Mouse (Mus musculus): ENCODE results near the gene Gm44790.

The Gm44790 gene

DNA sequence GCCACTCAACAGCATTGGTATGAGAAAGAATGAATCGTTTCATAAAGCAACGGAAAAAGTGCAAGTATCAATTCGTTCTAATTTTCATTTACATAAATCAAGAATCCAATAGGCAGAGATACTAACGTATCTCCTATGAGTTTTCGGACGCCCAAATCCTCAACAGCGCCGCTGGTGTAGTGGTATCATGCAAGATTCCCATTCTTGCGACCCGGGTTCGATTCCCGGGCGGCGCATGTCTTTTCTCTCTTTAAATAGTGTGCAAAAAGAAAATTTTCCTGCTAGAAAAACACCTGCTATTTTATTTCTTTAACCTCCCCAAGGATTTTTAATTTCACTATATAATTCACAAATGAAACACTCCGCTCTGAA lies 22.7 kb upstream of the Gm44790 start:
- DNase-seq (ENCODE audit: extremely low spot score, low read depth, low spot score): peak; percentile 85

DNA sequence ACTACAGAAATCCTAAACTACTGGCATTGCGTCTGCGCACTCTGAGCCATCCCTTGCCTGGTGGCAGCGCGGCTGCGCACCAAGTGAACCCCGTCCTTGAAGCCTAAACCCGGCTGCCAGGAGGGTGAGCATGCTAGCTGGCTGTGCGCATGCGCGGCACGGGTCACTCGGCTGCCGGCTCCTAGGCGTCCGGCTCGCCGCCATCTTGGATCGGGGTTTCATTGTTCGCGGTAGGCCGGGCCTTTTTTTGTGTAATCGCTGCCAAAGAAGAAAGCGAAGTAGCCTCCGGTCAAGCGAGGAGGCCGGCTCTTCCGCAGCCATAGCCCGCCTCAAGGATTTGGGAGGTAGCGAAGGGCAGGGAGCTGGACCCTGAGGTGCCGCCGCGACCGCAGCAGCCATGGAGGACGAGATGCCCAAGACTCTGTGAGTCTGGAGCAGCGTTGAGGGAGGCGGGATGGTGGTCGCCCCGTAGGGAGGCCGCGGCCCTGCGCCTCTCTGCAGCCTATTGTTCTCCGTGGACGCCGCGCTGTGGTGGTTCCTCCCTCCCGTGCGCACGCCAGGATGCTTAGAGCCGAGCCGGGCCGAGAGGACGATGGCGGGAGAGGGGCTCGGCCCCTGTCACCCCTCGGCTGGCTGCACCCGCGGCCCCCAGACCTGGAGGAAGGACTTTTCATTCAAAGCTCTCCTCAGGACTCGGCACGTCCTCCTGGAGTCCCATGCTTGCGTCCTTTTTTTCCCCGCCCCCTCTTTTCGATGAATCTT lies 22.2 kb upstream of the Gm44790 start, which contains the start of gene Tia1:
Gene Tia1 (plus strand): TSS at position 120 of the 762 bp plus-strand sequence.
- DNase-seq (ENCODE audit: extremely low spot score, low read depth, low spot score): peak; percentile 95

DNA sequence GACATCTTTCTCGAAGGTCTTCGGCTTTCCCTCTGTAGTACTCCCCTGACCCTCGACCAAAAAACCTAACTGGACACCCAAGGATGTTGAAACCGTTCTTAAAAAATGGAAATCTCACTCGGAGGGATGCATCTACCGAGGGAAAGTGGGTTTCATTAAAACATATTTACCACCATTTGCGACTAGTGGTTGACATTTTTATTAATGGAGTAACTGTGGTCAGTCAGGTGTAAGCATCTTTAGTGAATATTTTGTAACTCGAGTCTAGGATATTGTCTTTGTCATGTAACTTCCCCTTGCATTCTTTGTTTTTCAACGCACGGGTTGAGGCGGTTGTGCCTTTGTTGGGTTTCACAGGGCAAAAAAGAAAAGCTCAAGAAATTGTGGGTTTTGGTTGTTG lies 21.5 kb upstream of the Gm44790 start:
- no peak for DNase-seq (ENCODE audit: extremely low spot score, low read depth, low spot score)

DNA sequence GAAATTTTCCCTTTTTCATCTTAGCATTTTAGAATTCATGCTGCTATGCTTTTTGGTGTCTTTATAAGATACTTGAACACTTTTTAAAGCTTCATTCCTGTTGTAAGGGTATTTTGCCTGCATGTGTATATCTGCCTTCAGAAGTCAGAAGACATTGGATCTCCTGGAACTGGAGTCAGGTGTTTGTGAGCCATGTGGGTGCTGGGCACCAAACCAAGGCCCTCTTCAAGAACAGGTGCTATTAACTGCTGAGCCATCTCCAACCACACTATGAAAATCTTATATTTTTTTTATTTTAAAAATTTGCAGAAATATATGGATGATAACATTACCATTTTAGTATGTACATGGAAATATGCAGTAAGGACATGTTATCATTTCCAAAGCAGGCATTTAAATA lies 20.2 kb upstream of the Gm44790 start:
- no peak for DNase-seq (ENCODE audit: extremely low spot score, low read depth, low spot score)

DNA sequence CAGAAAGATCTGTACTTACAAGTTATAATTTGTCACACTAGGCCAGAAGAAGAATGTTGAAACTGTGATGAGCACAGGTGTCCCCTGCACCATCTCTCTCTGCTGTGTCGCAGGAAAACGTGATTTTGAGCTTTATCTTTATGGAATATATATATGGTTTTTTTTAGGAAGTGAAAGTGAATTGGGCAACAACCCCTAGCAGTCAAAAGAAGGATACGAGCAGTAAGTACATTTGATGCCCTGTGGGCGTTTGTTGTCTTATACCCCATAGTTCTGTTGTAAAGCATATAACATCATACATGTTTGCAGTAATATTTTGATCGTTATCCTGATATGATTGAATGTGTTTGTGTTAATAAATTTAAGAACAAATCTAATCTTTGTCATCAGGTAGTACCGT lies 7.7 kb upstream of the Gm44790 start:
- DNase-seq (ENCODE audit: extremely low spot score, low read depth, low spot score): no peak

DNA sequence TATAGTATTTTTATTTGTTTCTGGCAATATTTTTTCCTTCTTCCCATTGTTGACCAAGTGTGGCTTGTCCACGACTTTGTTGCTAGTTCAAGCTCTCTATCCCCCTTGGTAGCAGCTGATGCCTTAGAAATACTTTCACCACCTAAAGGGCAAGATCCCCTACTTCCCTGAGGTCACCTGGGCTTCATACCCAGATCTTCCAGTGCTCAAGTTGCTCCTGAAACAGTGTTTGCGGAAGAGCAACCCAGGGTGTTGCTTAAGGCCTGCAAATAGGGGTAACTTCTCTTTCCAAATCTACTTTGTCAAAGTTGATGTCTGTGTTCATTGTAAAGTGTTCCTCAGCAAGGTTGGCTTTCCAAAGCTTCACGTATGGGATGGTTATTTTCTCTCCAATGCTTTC lies 7.2 kb upstream of the Gm44790 start:
- DNase-seq (ENCODE audit: extremely low spot score, low read depth, low spot score): no peak

DNA sequence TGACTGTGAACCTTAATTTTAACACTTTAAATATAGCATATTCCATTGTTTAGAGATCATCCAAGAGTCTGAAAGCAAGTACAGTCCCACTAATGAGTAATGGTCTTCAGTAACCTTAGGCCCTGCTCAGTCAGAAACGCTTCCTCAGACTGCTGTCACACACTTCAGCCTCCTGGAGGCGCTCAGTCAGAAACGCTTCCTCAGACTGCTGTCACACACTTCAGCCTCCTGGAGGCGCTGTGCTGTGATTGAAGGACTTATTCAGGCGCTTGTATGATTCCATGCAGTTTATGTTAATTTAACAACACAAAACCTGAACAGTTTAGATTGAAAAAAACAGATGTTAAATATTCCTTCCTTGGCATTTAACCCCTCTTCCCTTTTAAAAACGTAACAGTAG lies 6.0 kb upstream of the Gm44790 start:
- no peak for DNase-seq (ENCODE audit: extremely low spot score, low read depth, low spot score)

DNA sequence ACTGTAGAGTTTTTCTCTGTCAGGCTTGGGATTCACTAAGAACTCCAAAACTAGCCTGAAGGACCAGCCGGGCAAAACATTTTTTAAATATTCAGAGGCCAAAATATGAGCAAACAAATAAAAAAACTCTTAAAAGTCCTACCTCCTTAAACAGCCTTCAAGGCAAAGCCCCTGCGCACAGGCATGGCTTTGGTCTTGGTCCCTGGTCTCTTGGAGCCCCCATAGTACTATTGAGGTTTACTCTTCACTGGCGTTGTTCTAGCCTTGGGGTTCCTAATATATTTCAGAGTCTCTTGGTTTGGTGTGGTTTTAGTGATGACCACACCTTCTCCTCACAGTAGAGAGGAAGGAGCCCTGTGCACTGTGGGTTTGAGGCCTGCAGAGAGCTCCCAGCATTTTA lies 5.1 kb downstream of the Gm44790 start:
- no peak for DNase-seq (ENCODE audit: extremely low spot score, low read depth, low spot score)

DNA sequence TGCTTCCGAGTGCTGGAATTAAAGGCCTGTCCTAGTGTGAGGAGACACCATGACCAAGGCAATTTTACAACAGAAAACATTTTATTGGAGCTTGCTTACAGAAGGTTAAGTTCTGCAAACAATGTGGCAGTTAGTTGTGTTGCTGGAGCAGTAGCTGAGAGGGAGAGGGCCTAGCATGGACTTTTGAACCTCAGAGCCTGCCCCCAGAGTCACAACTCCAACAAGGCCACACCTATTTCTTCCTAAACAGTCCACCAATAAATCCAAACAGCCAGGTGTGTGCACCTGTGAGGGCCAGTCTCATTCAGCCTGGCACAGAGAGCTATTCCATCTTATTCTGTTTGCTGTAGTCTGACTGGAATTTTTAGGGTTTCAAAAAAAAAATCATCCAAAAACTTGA lies 7.2 kb downstream of the Gm44790 start:
- no peak for DNase-seq (ENCODE audit: extremely low spot score, low read depth, low spot score)

DNA sequence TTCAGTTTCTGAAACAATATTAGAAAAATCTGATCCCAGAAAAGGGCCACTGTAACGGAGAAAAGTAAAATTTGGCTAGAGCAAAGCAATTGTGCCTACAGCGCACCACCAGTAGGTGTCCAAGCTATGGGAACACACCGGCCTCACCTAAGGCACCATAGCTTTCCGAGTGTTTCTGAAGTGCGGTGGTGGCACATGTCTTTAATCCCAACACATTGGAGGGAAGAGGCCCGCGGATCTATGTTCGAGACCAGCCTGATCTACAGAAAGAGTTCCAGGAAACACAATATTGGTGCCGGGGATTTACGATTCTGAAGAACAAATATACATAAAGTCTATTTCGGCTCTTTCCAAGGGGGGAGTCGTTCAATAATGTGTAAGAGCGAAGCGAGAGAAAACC lies 11.3 kb downstream of the Gm44790 start:
- peak; percentile 35 for DNase-seq (ENCODE audit: extremely low spot score, low read depth, low spot score)

DNA sequence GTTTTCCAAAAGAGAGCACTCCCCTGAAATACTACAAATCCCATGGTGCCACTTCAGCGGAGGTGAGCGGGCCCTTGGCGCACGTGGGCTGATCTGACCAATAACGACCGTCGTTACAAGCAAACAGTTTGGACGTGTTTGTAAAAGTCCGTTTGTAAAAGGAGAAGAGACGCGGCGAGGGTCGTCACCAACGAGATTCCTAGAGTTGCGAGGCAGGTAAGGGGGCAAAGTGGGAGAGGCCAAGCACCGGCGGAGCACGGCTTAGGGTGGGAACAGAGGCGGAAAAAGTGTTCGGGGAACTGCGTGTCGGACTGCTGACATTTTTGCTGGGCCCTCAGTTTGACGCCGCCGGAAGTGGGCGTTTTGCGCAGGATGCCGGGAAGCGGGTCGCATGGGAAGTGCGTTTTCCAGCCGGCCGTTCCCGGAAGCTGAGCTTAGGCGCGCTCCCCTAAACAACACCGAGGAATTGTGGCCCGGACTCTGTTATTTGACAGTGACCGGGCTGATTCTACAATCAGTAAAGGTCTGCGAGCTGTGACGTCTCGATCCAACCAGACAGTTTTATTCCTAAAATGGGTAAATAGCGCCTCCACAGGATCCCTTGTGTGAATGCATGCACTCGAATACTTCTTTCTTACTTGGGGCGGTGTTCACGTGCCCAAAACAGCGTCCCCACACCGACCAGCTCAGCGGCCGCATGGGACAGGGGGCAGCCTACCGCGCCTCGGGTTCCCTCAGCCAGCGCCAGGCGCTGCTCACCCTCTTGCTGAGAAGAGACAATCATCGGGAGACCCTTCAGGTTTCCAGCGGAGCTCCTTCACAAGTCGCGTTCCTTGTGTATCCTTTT lies 12.0 kb downstream of the Gm44790 start, which contains the start of gene C87436:
Gene C87436 (plus strand): TSS at position 103 of the 847 bp plus-strand sequence.
- DNase-seq (ENCODE audit: extremely low spot score, low read depth, low spot score): peak; percentile 88

DNA sequence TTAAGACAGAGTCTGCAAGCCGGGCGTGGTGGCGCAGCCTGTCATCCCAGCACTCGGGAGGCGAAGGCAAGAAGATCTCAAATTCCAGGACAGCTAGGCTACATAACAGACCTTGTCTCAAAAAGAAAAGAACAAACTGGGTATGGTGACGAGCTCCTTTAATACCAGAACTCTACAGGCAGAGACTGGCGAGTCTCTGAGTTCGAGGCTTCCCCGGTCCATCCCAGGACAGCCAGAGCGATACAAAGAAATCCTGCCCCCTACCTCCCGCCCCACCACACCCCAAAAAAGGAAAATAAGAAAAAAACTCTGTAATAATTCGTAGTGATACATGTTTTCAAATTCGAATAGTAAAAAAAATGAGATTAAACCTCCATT lies 12.7 kb downstream of the Gm44790 start:
- DNase-seq (ENCODE audit: extremely low spot score, low read depth, low spot score): no peak

DNA sequence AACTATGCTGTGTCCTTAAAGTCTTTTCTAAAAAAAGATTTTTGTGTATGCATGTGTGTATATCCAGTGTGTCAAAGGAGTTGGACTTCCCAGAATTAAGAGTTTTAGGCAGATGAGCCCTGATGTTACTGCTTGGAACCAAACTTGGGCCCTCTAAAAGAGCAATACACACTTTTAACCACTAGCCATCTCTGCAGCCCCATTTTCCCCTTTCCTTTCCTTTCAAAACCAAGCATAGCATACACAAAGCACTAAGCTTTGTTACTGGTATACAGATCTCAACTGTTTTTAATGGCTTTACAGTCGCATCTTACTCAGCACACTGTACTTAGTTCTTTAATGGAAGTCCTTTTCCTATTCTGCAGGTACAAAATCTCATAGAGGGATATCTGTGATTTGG lies 13.1 kb downstream of the Gm44790 start:
- no peak for DNase-seq (ENCODE audit: extremely low spot score, low read depth, low spot score)

DNA sequence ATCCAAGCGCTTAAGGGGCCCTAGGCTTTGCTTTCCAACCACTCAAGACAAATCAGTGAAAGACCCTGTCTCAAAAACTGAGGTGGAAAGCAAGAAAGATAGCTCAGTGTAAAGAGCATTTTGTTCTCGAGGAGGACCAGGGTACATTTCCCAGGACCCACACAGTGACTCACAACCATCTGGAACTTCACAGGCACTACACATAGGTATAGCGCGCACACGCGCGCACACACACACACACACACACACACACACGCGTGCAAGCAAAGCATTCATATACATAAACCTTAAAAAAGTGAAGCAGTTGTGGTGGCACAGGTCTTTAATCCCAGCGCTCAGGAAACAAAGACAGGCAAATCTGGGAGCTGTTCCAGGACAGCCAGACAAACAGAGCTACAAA lies 15.1 kb downstream of the Gm44790 start:
- DNase-seq (ENCODE audit: extremely low spot score, low read depth, low spot score): no peak

DNA sequence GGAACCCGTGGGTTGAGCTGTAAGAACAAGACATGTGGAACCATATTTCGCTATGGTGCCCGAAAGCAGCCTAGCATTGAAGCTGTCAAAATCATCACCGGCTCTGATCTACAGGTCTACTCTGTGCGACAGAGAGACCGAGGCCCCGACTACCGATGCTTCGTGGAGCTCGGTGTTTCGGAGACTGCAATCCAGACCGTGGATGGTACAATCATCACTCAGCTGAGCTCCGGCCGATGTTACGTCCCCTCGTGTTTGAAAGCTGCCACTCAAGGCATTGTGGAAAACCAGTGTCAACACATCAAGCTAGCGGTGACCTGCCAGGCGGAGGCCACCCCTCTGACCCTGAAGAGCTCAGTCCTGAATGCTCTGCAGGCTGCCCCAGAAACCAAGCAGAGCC lies 19.1 kb downstream of the Gm44790 start:
- no peak for DNase-seq (ENCODE audit: extremely low spot score, low read depth, low spot score)

DNA sequence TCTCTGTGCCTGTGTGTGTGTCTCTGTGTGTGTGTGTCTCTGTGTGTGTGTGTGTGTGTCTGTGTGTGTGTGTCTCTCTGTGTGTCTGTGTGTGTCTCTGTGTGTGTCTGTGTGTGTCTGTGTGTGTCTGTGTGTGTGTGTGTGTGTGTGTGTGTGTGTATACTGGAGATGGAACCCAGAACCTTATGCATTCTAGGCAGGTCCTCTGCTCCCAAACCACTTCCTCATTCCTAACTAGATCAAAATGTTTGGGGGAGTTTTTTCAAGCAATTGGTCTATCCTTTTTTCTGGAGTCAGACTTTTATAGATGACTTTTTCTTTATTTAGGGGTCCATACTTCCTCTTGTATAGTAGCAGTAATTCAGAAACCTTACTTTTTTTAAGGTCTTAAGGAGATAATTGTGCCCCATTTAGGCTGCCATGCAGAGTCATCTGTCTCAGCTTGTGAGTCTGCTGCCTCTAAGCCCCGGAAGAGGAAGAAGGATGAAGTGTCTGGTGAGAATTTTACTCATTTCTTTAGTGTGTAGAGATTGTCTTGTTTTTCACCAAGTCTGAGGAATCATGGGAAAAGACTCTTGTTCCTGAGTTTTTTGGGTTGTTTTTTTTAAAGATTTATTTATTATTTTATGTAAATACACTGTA lies 20.6 kb downstream of the Gm44790 start:
- DNase-seq (ENCODE audit: extremely low spot score, low read depth, low spot score): no peak

DNA sequence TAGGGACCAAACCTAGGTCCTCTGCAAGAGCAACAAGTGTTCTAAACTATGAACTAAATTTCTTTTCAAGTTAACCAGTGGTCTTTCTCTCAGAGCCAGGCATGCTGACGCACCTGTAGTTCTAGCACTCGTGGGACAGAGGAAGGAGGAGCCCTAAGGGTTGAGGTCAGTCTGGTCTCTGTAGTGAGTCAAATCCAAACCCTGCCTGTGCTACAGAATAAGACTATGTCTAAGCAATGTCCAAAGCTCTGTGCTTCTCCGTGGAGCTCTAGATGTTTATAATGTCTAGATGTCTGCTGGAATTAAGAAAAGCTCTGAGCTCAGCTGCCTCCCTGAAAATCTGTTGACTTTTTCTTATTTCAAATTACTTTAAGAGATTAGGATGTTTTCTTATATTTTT lies 30.3 kb downstream of the Gm44790 start:
- no peak for DNase-seq (ENCODE audit: extremely low spot score, low read depth, low spot score)

DNA sequence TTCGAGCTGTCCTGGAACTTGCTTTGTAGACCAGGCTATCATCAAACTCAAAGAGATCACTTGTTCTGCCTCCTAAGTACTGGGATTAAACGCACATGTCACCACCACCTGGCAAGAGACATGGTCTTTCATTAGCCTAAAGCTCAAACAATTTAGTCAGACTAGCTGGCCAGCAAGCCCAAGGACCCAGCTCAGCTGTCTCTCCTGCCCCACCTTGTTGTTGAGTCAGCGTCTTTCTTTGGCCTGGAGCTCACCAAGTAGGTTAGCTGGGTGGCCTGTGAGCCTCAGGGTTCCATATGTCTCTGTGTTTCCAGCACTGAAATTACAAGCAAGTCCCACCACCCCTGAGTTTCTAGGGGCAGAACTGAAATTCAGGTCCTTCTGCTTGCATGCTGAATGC lies 36.6 kb downstream of the Gm44790 start:
- DNase-seq (ENCODE audit: extremely low spot score, low read depth, low spot score): no peak

DNA sequence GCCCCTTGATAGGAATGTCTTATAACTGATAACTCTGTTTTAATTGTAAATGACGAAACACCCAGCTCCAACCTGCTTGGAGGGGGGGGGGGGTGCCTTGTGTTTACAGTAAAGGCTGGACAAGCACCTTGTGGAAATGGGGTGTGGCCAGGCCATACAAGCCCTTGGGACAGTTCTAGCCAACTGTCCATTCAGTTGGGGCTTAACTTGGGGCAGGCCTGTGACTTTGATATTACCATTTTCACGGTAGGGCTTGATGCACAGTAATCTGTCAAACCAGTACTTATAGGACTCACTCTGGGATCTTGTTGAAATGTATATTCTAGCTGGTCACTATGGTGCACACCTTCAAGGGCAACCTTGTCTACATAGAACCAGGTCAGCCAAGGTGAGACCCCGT lies 44.9 kb downstream of the Gm44790 start:
- no peak for DNase-seq (ENCODE audit: extremely low spot score, low read depth, low spot score)

DNA sequence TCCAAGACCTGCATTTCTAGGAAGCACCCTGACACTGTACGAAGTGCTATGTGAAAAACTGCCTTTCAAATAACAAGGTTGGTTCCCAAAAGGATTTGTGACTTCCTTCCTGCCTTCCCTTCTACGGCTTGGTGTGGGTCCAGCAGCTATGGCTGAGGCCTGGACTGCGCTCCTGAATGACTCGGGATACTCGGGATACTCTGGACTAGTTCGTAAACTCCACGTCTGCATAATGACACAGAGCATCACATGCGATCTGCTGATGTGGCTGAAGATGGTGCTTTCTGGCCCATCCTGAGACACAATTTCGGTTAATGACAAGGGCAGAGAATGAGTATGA lies 45.3 kb downstream of the Gm44790 start:
- no peak for DNase-seq (ENCODE audit: extremely low spot score, low read depth, low spot score)

DNA sequence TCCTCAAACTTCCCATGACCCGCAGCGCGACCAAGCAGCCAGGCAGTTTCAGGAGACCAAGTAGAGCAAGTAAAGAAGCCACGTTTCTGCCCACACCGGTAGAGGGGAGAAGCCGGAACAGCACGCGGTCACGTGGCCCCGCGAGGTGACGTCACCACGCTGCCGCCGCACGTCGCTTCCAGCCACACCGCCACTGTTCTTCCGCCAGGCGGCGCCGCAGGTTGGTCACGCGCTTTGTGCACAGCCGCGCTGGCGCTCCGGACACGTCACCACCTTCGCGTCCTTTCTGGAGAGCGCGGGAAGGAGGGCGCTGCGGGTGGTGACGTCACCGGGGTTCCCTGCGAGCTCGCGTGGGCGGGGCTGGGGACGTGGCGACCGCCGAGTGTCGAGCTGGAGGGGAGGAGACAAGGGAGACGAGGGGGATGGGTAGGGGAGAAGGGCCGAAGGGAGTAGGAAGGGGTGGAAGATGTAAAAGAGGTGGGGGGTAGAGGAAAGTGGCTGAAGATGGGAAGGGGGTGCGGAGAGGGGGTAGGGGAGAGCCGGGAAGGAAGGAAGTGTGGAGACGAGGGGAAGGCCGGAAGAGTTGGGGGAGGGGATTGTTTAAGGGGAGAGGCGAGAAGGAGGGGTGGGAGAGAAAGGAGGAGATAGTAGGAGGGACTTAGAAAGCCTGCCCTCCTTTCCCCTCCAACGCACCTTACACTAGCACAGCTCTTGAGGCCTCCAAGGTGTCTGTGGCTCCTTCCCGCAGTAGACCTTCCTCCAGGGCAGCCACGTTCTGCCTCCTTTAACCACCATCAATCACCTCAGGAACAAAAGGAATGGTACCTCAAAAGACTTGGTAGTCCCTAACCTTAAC lies 45.9 kb downstream of the Gm44790 start:
- peak; percentile 93 for DNase-seq (ENCODE audit: extremely low spot score, low read depth, low spot score)
